ENCODE assay signal across 9 mouse cellular contexts in the genomic region with DNA sequence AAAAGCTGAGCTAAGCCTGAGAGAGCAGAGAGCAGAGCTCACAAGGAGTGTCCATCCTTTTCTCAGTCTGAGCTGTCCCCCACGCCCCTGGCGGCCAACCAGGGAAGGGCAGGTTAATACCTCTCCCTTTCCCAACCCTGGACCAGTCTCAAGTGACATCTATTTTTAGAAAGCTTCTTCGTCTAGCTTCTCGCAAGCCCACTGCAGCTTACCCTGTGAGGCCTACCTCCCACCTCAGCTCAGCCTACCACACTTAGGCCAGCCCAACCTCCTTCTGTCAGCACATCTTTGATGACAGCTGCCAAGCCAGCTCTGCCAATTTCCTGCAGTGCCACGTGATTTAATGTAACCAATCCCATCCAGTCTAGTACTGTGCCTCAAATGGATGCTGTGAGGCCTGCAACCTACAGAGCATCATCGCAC.
DNase-seq lines count a peak whose midpoint lies in the region; ATAC-seq lines count a peak whose summit lies in the region.
"Had no signal": no experiment of that assay in that cellular context is flagged by ENCODE, and none has a peak within 500 bp of the region (broad histone marks: within the 10 kb centered on the region; RNA-seq: fewer than 3 reads in every experiment).

No protein-coding gene starts in this region.

- no peaks in the 10 kb centered on the region for H3K9me3 ChIP-seq in limb, embryonic 13.5 days

- no peak overlapping the region for H3K4me3 ChIP-seq in limb, embryonic 13.5 days
- H3K4me3 ChIP-seq: erythroblast, embryonic 14.5 days had no signal

- H3K27ac ChIP-seq in limb, embryonic 13.5 days: no peak overlapping the region

- no peaks in the 10 kb centered on the region for H3K27me3 ChIP-seq in limb, embryonic 13.5 days

- DNase-seq in right cerebral cortex, postnatal 4 days: peak; percentile 39
- no peak for DNase-seq in right cerebral cortex, postnatal 36 days (ENCODE audit: low spot score in 2 of 2)
- DNase-seq in cerebellum, postnatal 10 days: peak; percentile 86 to 89
- DNase-seq in gastrocnemius, postnatal 14 days: peak; percentile 53
- peak; percentile 28 for DNase-seq in hindlimb bud, embryonic 11.5 days (ENCODE audit: extremely low spot score, low read depth, low spot score)
- DNase-seq in natural killer cell, adult 2 months (ENCODE audit: low spot score in 2 of 2): peak; percentile 17 to 31
- peak; percentile 51 for DNase-seq in thymus, postnatal 25 days

- no peak overlapping the region for H3K4me2 ChIP-seq in limb, embryonic 13.5 days (replicated peaks)

- no peaks in the 10 kb centered on the region for H3K36me3 ChIP-seq in limb, embryonic 13.5 days

- WGBS in limb, embryonic 13.5 days: 30% methylated on average over 6 of the region's 6 CpGs

- intact Hi-C loops in gastrocnemius, postnatal 14 days (cut with DNase I; ENCODE audit: low total_unique reads): no loop called here

- H3K4me1 ChIP-seq in limb, embryonic 13.5 days: no peaks in the 10 kb centered on the region

- ATAC-seq in limb, embryonic 13.5 days (ENCODE audit: low FRiP score, low read depth): peak; percentile 44

- H3K9ac ChIP-seq in limb, embryonic 13.5 days: no peak overlapping the region

Comparison
In these comparisons a context has a peak if more than half of its experiments do, and no peak if none do; other contexts are left out.
1. DNase-seq: peak in right cerebral cortex, postnatal 4 days (single experiment), cerebellum, postnatal 10 days (2 of 2), gastrocnemius, postnatal 14 days (single experiment), hindlimb bud, embryonic 11.5 days (single experiment), natural killer cell, adult 2 months (2 of 2) and thymus, postnatal 25 days (single experiment); none in right cerebral cortex, postnatal 36 days (0 of 2).